Mouse (Mus musculus) limb, embryonic 15.5 days (tissue): ENCODE measurements around the gene Arhgap21. TPM values are rescaled to one million over a fixed set of nuclear protein-coding genes. Genes with fewer than 3 reads are reported as not detected.

Experiments used
- ATAC-seq: fragments of 200-750 bp; cut with Nextera tagmentation; 2 replicates; pipeline ENCODE4 v1.8.0; 2017; ENCODE audit warnings: low read depth, moderate TSS enrichment; ENCODE audit not compliant: insufficient number of reproducible peaks, low FRiP score, low TSS enrichment
- H3K27ac ChIP-seq: fragments of 300-500 bp; sonication (generic); 2 replicates; pipeline ENCODE4 v1.5.1; 2015; ENCODE audit warnings: moderate library complexity, mild to moderate bottlenecking, inconsistent platforms
- H3K27me3 ChIP-seq: fragments of 300-500 bp; sonication (generic); 2 replicates; pipeline ENCODE4 v1.6.1; 2015; ENCODE audit warnings: inconsistent platforms
- H3K36me3 ChIP-seq: fragments of 300-500 bp; sonication (generic); 2 replicates; pipeline ENCODE4 v1.6.1; 2015; ENCODE audit warnings: inconsistent platforms
- H3K4me1 ChIP-seq: fragments of 300-500 bp; sonication (generic); 2 replicates; pipeline ENCODE4 v1.6.1; 2015; ENCODE audit warnings: inconsistent platforms
- H3K4me2 ChIP-seq: fragments of 300-500 bp; sonication (generic); 2 replicates; pipeline ENCODE4 v1.6.1; 2015; ENCODE audit warnings: mild to moderate bottlenecking, inconsistent platforms
- H3K4me3 ChIP-seq: fragments of 300-500 bp; sonication (generic); 2 replicates; pipeline ENCODE4 v1.5.1; 2015; ENCODE audit warnings: mild to moderate bottlenecking, inconsistent platforms
- H3K9ac ChIP-seq: fragments of 300-500 bp; sonication (generic); 2 replicates; pipeline ENCODE4 v1.6.1; 2015; ENCODE audit warnings: inconsistent platforms
- H3K9me3 ChIP-seq: fragments of 300-500 bp; sonication (generic); 2 replicates; pipeline ENCODE4 v1.6.1; 2016; ENCODE audit warnings: inconsistent platforms
- WGBS: fragments of 180-500 bp; shearing (Covaris S2); methylation state at CpG from one replicate; pipeline ENCODE4 v1.1.7; 2015; 5-methylcytosine and 5-hydroxymethylcytosine counted together
- polyA plus RNA-seq: library from polyadenylated mRNA; unstranded; fragments of >200 nt; fragmentation: Nextera tagmentation; extraction: Ambion mirVana; gene quantifications from 2 replicates; pipeline ENCODE4 v1.2.1, GENCODE M21; 2015

Gene Arhgap21
- polyA plus RNA-seq, 1 experiment from 2014 or later = 9.0 TPM

DNA sequence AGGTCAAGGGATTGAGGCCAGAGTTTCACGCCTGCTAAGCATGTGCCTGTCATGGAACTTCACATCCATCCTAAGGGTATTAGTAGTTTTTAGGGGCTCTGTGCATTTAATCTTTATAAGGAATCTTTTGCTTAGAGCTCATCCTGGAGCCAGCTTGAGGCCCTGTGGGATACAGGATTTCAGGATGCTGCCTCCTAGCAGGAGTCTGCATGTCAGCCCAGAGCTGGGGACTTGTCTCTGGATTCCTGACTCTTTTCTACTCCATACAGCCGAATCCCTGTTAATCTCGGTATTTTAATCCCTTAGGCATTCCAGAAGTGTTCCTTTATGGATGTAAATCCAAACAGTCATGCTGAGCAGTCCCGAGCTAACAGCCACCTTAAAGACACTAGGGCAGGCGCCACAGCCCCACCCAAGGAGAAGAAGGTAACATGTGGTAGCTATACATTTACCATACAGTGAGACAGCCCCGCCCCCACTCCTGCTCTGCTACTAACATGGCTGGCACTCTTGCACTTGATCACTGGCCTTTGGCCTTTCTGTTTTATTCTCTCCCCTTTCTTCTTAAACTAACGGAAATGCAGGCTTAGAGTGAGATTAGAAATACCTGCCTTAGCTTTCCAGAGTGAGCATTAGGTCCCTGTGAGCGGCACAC is 167.3 kb downstream of the Arhgap21 start:
- Histone ChIP-seq H3K4me2 (no peak overlapping the region), H3K36me3 (peaks cover 34% of the 10 kb centered on the region), H3K4me1 (no peaks in the 10 kb centered on the region), H3K27ac (no peak overlapping the region), H3K9me3 (no peaks in the 10 kb centered on the region), H3K27me3 (no peaks in the 10 kb centered on the region), H3K4me3 (no peak overlapping the region), H3K9ac (no peak overlapping the region)
- 66% methylated on average over 8 of the region's 8 CpGs for WGBS
- no peak for ATAC-seq

Other genes with a start within 250 kb of the Arhgap21 start
- gene Enkur, start 236.5 kb upstream of the Arhgap21 start, polyA plus RNA-seq = 0.65 and 0.77 TPM in 2 replicates
- 5.6 TPM in 2 replicates for gene Thnsl1, start 236.8 kb upstream of the Arhgap21 start, polyA plus RNA-seq